Mouse (Mus musculus) heart, embryonic 10.5 days (tissue): Measurements from ENCODE around the gene AU040320. TPM values are rescaled to one million over a fixed set of nuclear protein-coding genes. Genes with fewer than 3 reads are reported as not detected.

Source experiments
- DNase-seq: peaks from one replicate; pipeline ENCODE4 v3.0.0-alpha.2; 2017; ENCODE audit warnings: low spot score
- H3K27ac ChIP-seq: fragments of 300-500 bp; sonication (generic); 2 replicates; pipeline ENCODE4 v1.5.1; 2016; ENCODE audit warnings: mild to moderate bottlenecking
- H3K27me3 ChIP-seq: fragments of 300-500 bp; sonication (generic); 2 replicates; pipeline ENCODE4 v1.6.1; 2016; ENCODE audit warnings: mild to moderate bottlenecking; ENCODE audit not compliant: poor library complexity, insufficient read depth, severe bottlenecking
- H3K36me3 ChIP-seq: fragments of 300-500 bp; sonication (generic); 2 replicates; pipeline ENCODE4 v1.6.1; 2016; ENCODE audit warnings: mild to moderate bottlenecking, moderate library complexity
- H3K4me1 ChIP-seq: fragments of 300-500 bp; sonication (generic); 2 replicates; pipeline ENCODE4 v1.6.1; 2016; ENCODE audit warnings: mild to moderate bottlenecking
- H3K4me3 ChIP-seq: fragments of 300-500 bp; sonication (generic); 2 replicates; pipeline ENCODE4 v1.5.1; 2016; ENCODE audit warnings: mild to moderate bottlenecking, moderate library complexity
- H3K9me3 ChIP-seq: fragments of 300-500 bp; sonication (generic); 2 replicates; pipeline ENCODE4 v1.6.1; 2016; ENCODE audit warnings: mild to moderate bottlenecking, moderate library complexity
- WGBS: fragments of 180-500 bp; shearing (Covaris S2); methylation state at CpG from one replicate; pipeline ENCODE4 v1.1.7; 2016; 5-methylcytosine and 5-hydroxymethylcytosine counted together
- polyA plus RNA-seq: library from polyadenylated mRNA; unstranded; fragments of >200 nt; fragmentation: Nextera tagmentation; extraction: Ambion mirVana; gene quantifications from 2 replicates; pipeline ENCODE4 v1.2.1, GENCODE M21; 2016

The AU040320 gene
- polyA plus RNA-seq, 1 experiment from 2014 or later: 19.8 TPM

DNA sequence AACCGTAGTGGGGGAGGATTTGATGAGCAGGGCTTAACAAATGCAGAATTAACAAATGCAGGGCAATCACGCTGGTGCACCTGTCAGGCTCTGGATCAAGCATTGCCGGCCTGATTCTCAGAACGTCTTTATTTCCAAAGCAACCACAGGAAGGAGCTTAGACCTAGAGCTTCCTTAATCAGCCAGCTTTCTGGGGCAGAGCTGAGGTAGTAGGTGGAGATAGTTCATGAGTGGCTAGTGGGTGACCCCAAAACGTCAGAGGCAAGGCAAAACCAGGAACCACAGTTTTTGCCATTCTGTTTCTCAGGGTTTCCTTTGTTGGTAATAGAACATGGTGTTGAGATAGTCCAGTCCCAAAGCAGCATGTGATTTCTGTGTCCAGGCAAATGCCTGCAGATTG, 61.5 kb downstream of the AU040320 start:
- Histone ChIP-seq H3K4me1 (no peaks in the 10 kb centered on the region), H3K27ac (no peak overlapping the region), H3K36me3 (peaks cover 43% of the 10 kb centered on the region), H3K4me3 (no peak overlapping the region), H3K9me3 (no peaks in the 10 kb centered on the region), H3K27me3 (no peaks in the 10 kb centered on the region)
- DNase-seq: no peak
- 75% methylated on average over 5 of the region's 5 CpGs for WGBS

DNA sequence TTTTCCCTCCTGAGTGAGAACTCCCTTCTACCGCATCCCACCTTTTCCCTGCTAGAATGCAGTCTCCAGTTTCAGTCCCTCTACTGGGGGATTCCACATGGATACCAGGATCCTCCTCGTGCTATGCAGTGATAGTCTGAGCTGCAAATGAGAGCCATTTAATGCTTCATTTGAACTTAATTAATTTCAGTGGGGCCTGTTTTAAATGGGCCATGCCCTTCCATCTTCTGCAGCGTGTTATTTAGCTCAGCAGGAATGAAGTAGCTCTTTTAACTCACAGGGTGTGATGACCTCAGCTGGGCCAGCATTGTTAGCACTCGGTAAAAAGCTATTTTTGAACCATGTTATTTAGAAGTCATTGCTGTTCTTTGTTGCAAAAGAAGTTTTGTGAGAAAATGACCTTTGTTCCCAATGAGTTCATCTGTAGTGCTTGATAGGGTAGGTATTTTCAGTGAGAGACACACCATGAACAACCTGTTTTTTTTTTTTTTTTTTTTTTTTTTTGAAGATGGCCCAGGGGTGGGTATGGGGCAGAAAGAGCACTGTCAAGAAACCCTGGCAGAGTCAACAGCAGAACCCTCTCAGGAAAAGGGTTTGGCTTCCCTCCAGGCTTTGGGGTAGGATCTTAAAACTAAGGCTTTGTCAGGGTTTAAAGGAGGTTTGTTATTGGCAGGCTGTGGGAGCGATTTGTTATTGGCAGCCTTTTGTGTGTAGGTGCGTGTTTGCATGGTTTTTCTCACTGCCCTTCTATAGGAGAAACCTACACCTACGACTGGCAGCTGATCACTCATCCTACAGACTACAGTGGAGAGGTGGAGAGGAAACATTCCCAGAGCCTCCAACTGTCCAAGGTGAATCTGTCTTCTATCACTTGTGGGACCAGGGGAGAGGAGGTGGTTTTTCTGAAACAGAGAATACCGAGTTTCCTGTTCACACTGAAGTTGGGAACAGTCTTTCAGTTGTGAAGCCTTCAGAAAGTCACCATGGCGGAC, 69.8 kb downstream of the AU040320 start:
- WGBS: 76% methylated on average over 9 of the region's 9 CpGs
- Histone ChIP-seq H3K4me1 (no peaks in the 10 kb centered on the region), H3K36me3 (peaks cover 33% of the 10 kb centered on the region), H3K4me3 (no peak overlapping the region), H3K27me3 (no peaks in the 10 kb centered on the region), H3K9me3 (no peaks in the 10 kb centered on the region), H3K27ac (no peak overlapping the region)
- DNase-seq: no peak

DNA sequence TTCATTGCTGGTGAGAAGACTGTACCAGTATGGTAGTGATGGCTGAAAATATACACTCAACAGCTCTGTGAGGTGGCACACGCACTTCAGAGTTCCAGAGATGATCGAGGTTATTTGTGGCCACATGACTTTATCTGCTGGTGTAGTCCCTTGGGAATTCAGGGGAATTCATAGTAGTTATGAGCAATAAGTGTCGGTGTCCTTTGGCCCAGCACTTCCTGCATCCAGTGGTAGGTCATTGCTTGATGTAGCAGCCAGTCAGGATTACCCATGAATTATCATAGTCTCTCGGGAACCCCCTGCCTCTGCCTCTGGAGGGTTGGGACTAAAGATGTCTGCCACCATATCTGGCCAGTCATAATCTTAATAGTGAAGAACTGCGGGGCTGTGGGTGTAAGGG, 70.6 kb downstream of the AU040320 start:
- no peak overlapping the region for H3K27ac ChIP-seq
- no peak for DNase-seq
- WGBS: 84% methylated on average over 5 of the region's 5 CpGs
- no peak overlapping the region for H3K4me3 ChIP-seq
- H3K9me3 ChIP-seq: no peaks in the 10 kb centered on the region
- peaks cover 29% of the 10 kb centered on the region for H3K36me3 ChIP-seq
- H3K27me3 ChIP-seq: no peaks in the 10 kb centered on the region
- no peaks in the 10 kb centered on the region for H3K4me1 ChIP-seq

DNA sequence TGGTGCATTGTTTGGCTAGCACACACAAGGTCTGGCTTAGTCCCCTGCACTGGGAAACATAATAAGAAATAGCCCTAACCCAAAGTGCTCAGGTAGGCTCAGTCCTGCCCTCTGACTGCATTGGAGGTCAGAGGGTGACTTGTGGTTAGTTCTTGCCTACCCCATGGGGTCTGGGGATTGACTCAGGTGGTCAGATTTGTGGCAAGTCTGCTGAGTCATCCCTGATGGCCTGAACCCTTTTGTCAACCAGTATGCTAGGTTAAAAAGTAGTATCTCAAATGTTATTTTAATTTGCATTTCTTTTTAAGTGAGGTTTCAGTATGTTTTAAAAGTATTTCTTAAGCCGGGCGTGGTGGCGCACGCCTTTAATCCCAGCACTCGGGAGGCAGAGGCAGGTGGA, 77.8 kb downstream of the AU040320 start:
- 98% methylated on average over 5 of the region's 5 CpGs for WGBS
- H3K27ac ChIP-seq: no peak overlapping the region
- no peak for DNase-seq
- no peaks in the 10 kb centered on the region for H3K9me3 ChIP-seq
- no peak overlapping the region for H3K4me3 ChIP-seq
- no peaks in the 10 kb centered on the region for H3K27me3 ChIP-seq
- H3K4me1 ChIP-seq: 0 out of 2 replicates have a peak, but pooled peaks cover 3% of the 10 kb centered on the region
- H3K36me3 ChIP-seq: peaks cover 45% of the 10 kb centered on the region; the same call in 1 of the 2 replicates

DNA sequence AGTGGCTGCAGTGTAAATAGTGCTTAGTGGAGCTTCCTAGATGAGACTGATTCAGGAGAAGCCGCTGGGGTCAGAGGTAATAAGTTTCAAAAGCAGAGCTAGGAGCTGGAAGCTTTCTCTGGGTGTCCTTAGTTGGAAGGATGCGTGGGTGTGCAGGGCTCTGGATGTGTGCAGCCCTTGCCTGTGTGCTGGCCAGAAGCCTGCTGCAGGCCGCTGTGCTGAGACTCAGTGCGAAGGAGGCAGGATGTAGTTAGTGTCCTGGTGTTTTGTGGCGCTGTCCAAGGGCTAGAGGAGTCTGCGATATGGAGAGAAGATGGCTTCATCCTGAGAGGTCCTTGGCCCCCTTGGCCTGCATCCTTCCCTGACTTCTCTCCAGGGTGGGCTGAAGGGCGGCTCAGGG, 85.5 kb downstream of the AU040320 start:
- no peak for DNase-seq
- 73% methylated on average over 7 of the region's 7 CpGs for WGBS
- Histone ChIP-seq H3K4me3 (no peak overlapping the region), H3K27ac (no peak overlapping the region), H3K27me3 (no peaks in the 10 kb centered on the region), H3K36me3 (peaks cover 63% of the 10 kb centered on the region), H3K9me3 (no peaks in the 10 kb centered on the region), H3K4me1 (0 out of 2 replicates have a peak, but pooled peaks cover 5% of the 10 kb centered on the region)

DNA sequence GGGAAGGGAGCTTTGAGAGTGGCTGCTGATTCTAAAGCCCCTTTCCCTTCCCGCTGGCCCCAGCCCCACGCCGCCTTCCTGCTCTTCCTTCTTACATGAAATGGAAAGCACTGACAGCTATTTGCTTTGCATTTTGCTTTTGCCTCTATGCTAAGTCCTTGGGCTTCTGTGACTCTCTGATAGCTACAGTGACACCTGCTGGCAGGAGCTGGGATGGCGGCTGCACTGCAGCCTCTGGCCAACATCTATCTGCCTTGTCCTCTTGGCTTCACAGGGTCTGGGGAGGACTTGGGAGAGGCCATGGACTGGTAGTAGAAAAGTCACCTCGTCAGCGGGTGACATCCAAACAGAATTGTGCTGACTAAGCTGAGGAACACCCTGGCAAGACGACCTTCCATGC, 86.5 kb downstream of the AU040320 start:
- Histone ChIP-seq H3K36me3 (peaks cover 58% of the 10 kb centered on the region), H3K4me3 (no peak overlapping the region), H3K4me1 (0 out of 2 replicates have a peak, but pooled peaks cover 2% of the 10 kb centered on the region), H3K27ac (no peak overlapping the region), H3K9me3 (no peaks in the 10 kb centered on the region), H3K27me3 (no peaks in the 10 kb centered on the region)
- WGBS: 12% methylated on average over 7 of the region's 7 CpGs
- peak; percentile 83 for DNase-seq

DNA sequence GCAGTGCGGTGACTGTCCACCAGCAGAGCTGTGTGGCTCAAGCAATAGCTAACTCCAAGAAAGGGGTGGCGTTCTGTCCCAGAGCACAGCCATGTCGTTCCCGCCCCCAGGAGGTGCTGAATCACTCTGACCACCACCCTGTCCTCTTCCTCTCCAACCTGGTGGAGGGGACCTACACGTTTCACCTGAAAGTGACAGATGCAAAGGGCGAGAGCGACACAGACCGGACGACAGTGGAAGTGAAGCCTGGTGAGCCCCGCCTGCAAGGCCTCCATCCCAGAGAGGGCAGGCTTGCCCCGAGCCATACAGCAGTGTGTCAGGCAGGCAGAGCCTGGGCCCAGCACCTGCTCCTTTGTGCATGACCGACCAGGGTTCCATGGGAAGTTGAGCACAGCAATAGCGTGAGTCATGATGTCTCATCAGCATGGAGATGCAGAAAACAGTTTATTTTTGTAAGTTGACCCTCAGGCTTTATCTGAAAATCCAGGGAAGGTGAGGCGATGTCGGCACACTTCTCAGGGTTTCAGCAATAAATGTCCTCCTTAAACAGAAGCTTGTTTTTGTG, 87.7 kb downstream of the AU040320 start:
- H3K9me3 ChIP-seq: no peaks in the 10 kb centered on the region
- 0 out of 2 replicates have a peak, but pooled peaks cover 2% of the 10 kb centered on the region for H3K4me1 ChIP-seq
- 86% methylated on average over 15 of the region's 15 CpGs for WGBS
- DNase-seq: no peak
- H3K4me3 ChIP-seq: no peak overlapping the region
- H3K27ac ChIP-seq: no peak overlapping the region
- no peaks in the 10 kb centered on the region for H3K27me3 ChIP-seq
- peaks cover 53% of the 10 kb centered on the region for H3K36me3 ChIP-seq

DNA sequence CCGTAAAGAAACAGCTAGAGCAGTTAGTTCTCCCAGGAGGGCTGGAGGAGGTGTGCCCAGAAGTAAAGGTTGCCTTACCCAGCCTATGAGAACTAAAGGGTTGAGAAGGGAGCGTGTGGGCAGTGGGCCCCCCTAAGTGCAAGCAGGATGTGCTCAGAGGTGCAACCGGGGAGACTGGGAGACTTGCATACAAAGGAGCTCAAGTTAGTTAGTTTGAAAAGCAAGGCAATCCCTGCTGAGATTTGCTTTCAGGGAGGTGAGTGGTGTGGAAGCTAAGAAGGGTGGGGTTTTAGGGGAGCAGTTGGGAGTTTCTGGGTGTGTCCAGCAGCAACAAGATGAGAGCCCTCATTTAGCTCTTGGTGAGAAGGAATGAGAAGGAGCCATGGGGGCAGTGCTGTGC, 89.6 kb downstream of the AU040320 start:
- H3K4me1 ChIP-seq: 0 out of 2 replicates have a peak, but pooled peaks cover 2% of the 10 kb centered on the region
- H3K4me3 ChIP-seq: no peak overlapping the region
- no peaks in the 10 kb centered on the region for H3K9me3 ChIP-seq
- H3K36me3 ChIP-seq: peaks cover 59% of the 10 kb centered on the region
- 55% methylated on average over 3 of the region's 3 CpGs for WGBS
- H3K27me3 ChIP-seq: no peaks in the 10 kb centered on the region
- no peak overlapping the region for H3K27ac ChIP-seq
- DNase-seq: no peak

DNA sequence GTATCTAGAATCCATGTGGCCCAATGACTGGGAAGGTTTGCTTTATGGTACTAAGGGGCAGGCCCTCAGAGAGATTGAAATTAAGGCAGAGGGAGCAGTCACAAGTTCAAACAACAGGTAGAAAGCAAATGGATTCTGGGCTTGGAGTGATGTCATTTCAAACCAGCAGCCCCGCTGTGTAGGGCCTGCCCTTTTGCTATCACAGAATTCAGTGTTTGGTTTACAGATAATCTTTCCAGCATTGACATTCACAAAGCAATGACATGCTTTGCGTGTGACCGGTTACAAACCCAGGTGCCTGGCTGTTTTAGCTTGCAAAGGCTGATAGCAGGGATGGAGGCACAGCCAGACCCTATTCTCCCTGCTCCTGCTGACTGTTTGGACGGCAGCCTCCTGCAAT, 92.3 kb downstream of the AU040320 start:
- 66% methylated on average over 4 of the region's 4 CpGs for WGBS
- Histone ChIP-seq H3K9me3 (no peaks in the 10 kb centered on the region), H3K27me3 (no peaks in the 10 kb centered on the region), H3K4me3 (no peak overlapping the region), H3K36me3 (peaks cover 63% of the 10 kb centered on the region), H3K27ac (no peak overlapping the region), H3K4me1 (peaks cover 9% of the 10 kb centered on the region)
- DNase-seq: no peak

DNA sequence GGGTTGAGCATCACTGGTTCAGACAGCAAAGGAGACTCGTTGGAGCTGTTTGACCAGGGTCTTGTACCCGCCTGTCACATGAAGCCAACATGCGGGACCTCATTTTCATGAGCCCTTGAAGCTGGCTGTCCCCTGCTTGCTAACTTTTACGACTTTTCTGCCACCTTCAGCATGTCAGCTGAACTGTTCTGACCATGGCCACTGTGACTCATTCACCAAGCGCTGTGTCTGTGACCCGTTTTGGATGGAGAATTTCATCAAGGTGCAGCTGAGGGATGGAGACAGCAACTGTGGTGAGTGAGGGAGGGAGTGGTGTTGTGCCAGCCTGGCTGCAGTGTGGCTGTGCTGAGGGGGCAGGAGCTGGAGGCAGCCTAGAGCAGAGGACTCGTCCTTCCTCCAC, 93.6 kb downstream of the AU040320 start:
- H3K27me3 ChIP-seq: no peaks in the 10 kb centered on the region
- no peak overlapping the region for H3K27ac ChIP-seq
- peaks cover 16% of the 10 kb centered on the region for H3K4me1 ChIP-seq
- H3K36me3 ChIP-seq: peaks cover 54% of the 10 kb centered on the region
- WGBS: 66% methylated on average over 7 of the region's 7 CpGs
- H3K9me3 ChIP-seq: no peaks in the 10 kb centered on the region
- no peak for DNase-seq
- H3K4me3 ChIP-seq: no peak overlapping the region

DNA sequence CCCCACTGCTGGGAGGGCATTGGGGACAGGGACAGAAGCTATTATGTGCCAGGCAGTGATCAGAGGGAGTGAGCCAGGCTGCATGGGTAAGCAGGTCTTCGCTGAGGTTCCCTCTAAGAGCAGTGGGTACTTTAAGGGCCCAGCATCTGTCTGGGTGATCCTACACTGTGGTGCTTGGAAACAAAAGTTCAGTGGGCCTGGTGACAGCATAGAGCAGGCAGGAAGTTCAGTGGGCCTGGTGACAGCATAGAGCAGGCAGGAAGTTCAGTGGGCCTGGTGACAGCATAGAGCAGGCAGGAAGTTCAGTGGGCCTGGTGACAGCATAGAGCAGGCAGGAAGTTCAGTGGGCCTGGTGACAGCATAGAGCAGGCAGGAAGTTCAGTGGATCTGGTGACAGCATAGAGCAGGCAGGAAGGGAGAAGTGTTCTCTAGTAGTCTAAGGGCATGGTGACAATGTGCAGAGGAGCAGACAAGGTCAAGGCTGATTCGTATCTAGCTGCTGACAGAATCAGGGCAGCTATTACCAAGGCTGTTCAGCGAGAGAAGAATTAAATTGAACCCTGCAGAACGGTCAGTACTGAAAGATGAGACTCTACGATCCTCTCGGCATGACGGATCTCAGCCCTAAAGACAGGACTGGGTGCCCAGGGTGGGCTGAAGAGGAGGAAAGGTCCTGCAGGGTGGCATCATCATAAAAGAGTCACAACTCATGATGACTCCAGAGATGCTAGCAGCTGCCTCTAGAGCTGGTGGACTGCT, 96.9 kb downstream of the AU040320 start:
- Histone ChIP-seq H3K27ac (peak overlapping the region; percentile 59; the same call in 1 of the 2 replicates), H3K36me3 (peaks cover 58% of the 10 kb centered on the region)
- WGBS: 64% methylated on average over 7 of the region's 7 CpGs

DNA sequence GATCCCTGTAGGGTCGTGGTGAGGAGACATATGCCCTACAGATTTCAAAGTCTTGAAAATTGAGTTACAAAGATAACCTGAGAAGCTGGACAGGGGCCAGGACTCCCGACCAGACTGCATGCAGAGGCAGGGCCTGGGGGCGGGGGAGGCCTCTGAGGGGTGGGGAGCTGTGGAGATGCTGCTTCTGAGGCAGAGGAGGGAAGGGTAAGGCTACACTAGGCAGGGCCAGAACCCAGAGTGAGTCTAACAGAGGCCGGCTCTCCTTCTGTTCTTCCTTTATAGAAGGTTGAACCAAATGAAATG, 97.4 kb downstream of the AU040320 start:
- 48% methylated on average over 4 of the region's 4 CpGs for WGBS
- Histone ChIP-seq H3K27ac (peak overlapping the region; percentile 59; the same call in 1 of the 2 replicates), H3K4me1 (peaks cover 26% of the 10 kb centered on the region), H3K36me3 (peaks cover 58% of the 10 kb centered on the region), H3K4me3 (no peak overlapping the region), H3K27me3 (no peaks in the 10 kb centered on the region), H3K9me3 (no peaks in the 10 kb centered on the region)
- DNase-seq: no peak

More for the DNA sequence above, 96.9 kb downstream of the AU040320 start:
- DNase-seq: no peak
- Histone ChIP-seq H3K9me3 (no peaks in the 10 kb centered on the region), H3K4me1 (peaks cover 26% of the 10 kb centered on the region), H3K4me3 (no peak overlapping the region), H3K27me3 (no peaks in the 10 kb centered on the region)

DNA sequence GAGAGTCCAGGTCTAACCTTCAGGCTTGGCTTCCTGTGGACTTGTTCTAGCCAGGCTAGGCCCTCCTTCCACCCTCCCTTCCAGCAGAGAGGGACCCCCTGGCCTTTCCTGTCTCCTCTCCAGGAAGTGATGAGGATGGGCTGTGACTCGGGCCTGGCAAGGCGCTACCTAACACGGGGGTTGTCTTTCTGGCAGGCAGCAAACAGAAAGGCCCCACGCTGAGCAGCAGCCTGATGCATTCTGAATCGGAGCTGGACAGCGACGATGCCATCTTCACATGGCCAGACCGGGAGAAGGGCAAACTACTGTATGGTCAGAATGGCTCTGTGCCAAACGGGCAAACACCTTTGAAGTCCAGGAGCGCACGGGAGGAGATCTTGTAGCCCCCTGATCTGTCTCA, 99.6 kb downstream of the AU040320 start:
- Histone ChIP-seq H3K36me3 (peaks cover 40% of the 10 kb centered on the region; the same call in 1 of the 2 replicates), H3K4me1 (peaks cover 26% of the 10 kb centered on the region), H3K27me3 (no peaks in the 10 kb centered on the region), H3K9me3 (no peaks in the 10 kb centered on the region), H3K27ac (0 out of 2 replicates have a peak overlapping the region, but pooled peaks have one; percentile 3), H3K4me3 (no peak overlapping the region)
- no peak for DNase-seq
- WGBS: 64% methylated on average over 11 of the region's 11 CpGs
